Mouse (Mus musculus): ENCODE results near the gene Hagh. TPM values are rescaled to one million over a fixed set of nuclear protein-coding genes. Genes with fewer than 3 reads are reported as not detected.
A peak's percentile ranks its signal among the peaks of the same experiment; 100 is the strongest.

Hagh gene
- polyA plus RNA-seq, 1 experiment from 2014 or later: 117 TPM

GRCm38 (mm10) chr17:24903767-24904166 lies 63.8 kb downstream of the Hagh start:
- no peak overlapping the region for H3K4me3 ChIP-seq (replicated peaks)
- H3K9me3 ChIP-seq (replicated peaks): no peaks in the 10 kb centered on the region
- 0 out of 2 replicates have a peak overlapping the region, but pooled peaks have one; percentile 45 for H3K9ac ChIP-seq
- H3K4me2 ChIP-seq: peak overlapping the region; percentile 69
- peaks cover 100% of the 10 kb centered on the region for H3K36me3 ChIP-seq (replicated peaks)
- peak overlapping the region; percentile 98 for H3K27ac ChIP-seq (replicated peaks)
- WGBS (ENCODE audit: insufficient replicate concordance): 88% methylated on average over 9 of the region's 9 CpGs
- no peak for ATAC-seq (ENCODE audit: insufficient read depth)
- peaks cover 44% of the 10 kb centered on the region for H3K4me1 ChIP-seq (replicated peaks)
- no peaks in the 10 kb centered on the region for H3K27me3 ChIP-seq

GRCm38 (mm10) chr17:24907591-24907990 lies 67.6 kb downstream of the Hagh start:
- Histone ChIP-seq H3K9me3 (replicated peaks) (no peaks in the 10 kb centered on the region), H3K36me3 (replicated peaks) (peaks cover 100% of the 10 kb centered on the region), H3K27me3 (no peaks in the 10 kb centered on the region), H3K4me1 (replicated peaks) (peaks cover 21% of the 10 kb centered on the region), H3K4me3 (replicated peaks) (no peak overlapping the region), H3K4me2 (no peak overlapping the region), H3K27ac (replicated peaks) (0 out of 2 replicates have a peak overlapping the region, but pooled peaks have one; percentile 12), H3K9ac (no peak overlapping the region)
- ATAC-seq (ENCODE audit: insufficient read depth): no peak
- WGBS (ENCODE audit: insufficient replicate concordance): 90% methylated on average over 2 of the region's 2 CpGs

GRCm38 (mm10) chr17:24913984-24914383 lies 74.0 kb downstream of the Hagh start:
- peaks cover 99% of the 10 kb centered on the region for H3K36me3 ChIP-seq (replicated peaks)
- H3K4me1 ChIP-seq (replicated peaks): no peaks in the 10 kb centered on the region
- no peak for ATAC-seq (ENCODE audit: insufficient read depth)
- no peaks in the 10 kb centered on the region for H3K9me3 ChIP-seq (replicated peaks)
- H3K4me2 ChIP-seq: no peak overlapping the region
- H3K27ac ChIP-seq (replicated peaks): no peak overlapping the region
- no peak overlapping the region for H3K9ac ChIP-seq
- H3K27me3 ChIP-seq: no peaks in the 10 kb centered on the region
- no peak overlapping the region for H3K4me3 ChIP-seq (replicated peaks)

Other genes starting within 250 kb of the Hagh start
- 18.8 and 21.4 TPM in 2 replicates for gene Tsc2, start 207.5 kb upstream of the Hagh start, polyA plus RNA-seq (2015; fragmentation: Nextera tagmentation; extraction: Ambion mirVana)
- gene Nthl1, start 207.5 kb upstream of the Hagh start, polyA plus RNA-seq (2015; fragmentation: Nextera tagmentation; extraction: Ambion mirVana): 5.8 and 6.4 TPM in 2 replicates
- gene Slc9a3r2, start 189.8 kb upstream of the Hagh start, polyA plus RNA-seq (2015; fragmentation: Nextera tagmentation; extraction: Ambion mirVana): 10.8 and 13.8 TPM in 2 replicates
- 0.30 TPM in 1 of 2 replicates, not detected in the other for gene Npw, start 181.7 kb upstream of the Hagh start, polyA plus RNA-seq (2015; fragmentation: Nextera tagmentation; extraction: Ambion mirVana)
- 9.9 and 12.5 TPM in 2 replicates for gene Zfp598, start 170.5 kb upstream of the Hagh start, polyA plus RNA-seq (2015; fragmentation: Nextera tagmentation; extraction: Ambion mirVana)
- 0.07 and 0.16 TPM in 2 replicates for gene Syngr3, start 150.2 kb upstream of the Hagh start, polyA plus RNA-seq (2015; fragmentation: Nextera tagmentation; extraction: Ambion mirVana)
- gene Gfer, start 144.0 kb upstream of the Hagh start, polyA plus RNA-seq (2015; fragmentation: Nextera tagmentation; extraction: Ambion mirVana): 22.8 and 25.2 TPM in 2 replicates
- gene Noxo1, start 143.9 kb upstream of the Hagh start, polyA plus RNA-seq (2015; fragmentation: Nextera tagmentation; extraction: Ambion mirVana): 0.14 and 0.16 TPM in 2 replicates
- gene Tbl3, start 132.5 kb upstream of the Hagh start, polyA plus RNA-seq (2015; fragmentation: Nextera tagmentation; extraction: Ambion mirVana): 35.0 and 40.6 TPM in 2 replicates
- not detected in 2 replicates for gene Rnf151, start 122.1 kb upstream of the Hagh start, polyA plus RNA-seq (2015; fragmentation: Nextera tagmentation; extraction: Ambion mirVana)
- 1,043 and 1,068 TPM in 2 replicates for gene Rps2, start 122.0 kb upstream of the Hagh start, polyA plus RNA-seq (2015; fragmentation: Nextera tagmentation; extraction: Ambion mirVana)
- 160 and 162 TPM in 2 replicates for gene Ndufb10, start 115.7 kb upstream of the Hagh start, polyA plus RNA-seq (2015; fragmentation: Nextera tagmentation; extraction: Ambion mirVana)
- 0.09 and 0.15 TPM in 2 replicates for gene Rpl3l, start 112.3 kb upstream of the Hagh start, polyA plus RNA-seq (2015; fragmentation: Nextera tagmentation; extraction: Ambion mirVana)
- gene Msrb1, start 103.5 kb upstream of the Hagh start, polyA plus RNA-seq (2015; fragmentation: Nextera tagmentation; extraction: Ambion mirVana): 31.1 and 32.9 TPM in 2 replicates
- gene Hs3st6, start 87.2 kb upstream of the Hagh start, polyA plus RNA-seq (2015; fragmentation: Nextera tagmentation; extraction: Ambion mirVana): 0.07 TPM in 1 of 2 replicates, not detected in the other
- gene Meiob, start 35.9 kb upstream of the Hagh start, polyA plus RNA-seq (2015; fragmentation: Nextera tagmentation; extraction: Ambion mirVana): 0.35 and 0.54 TPM in 2 replicates
- gene Fahd1, start 10.2 kb downstream of the Hagh start, polyA plus RNA-seq (2015; fragmentation: Nextera tagmentation; extraction: Ambion mirVana): 41.1 and 44.2 TPM in 2 replicates
- gene Igfals, start 25.9 kb downstream of the Hagh start, polyA plus RNA-seq (2015; fragmentation: Nextera tagmentation; extraction: Ambion mirVana): 9.6 and 11.5 TPM in 2 replicates
- gene Nubp2, start 46.2 kb downstream of the Hagh start, polyA plus RNA-seq (2015; fragmentation: Nextera tagmentation; extraction: Ambion mirVana): 68.1 and 73.5 TPM in 2 replicates
- 45.2 and 48.4 TPM in 2 replicates for gene Spsb3, start 46.5 kb downstream of the Hagh start, polyA plus RNA-seq (2015; fragmentation: Nextera tagmentation; extraction: Ambion mirVana)
- gene Eme2, start 54.9 kb downstream of the Hagh start, polyA plus RNA-seq (2015; fragmentation: Nextera tagmentation; extraction: Ambion mirVana): 11.5 and 13.0 TPM in 2 replicates
- gene Mrps34, start 55.0 kb downstream of the Hagh start, polyA plus RNA-seq (2015; fragmentation: Nextera tagmentation; extraction: Ambion mirVana): 52.3 and 52.8 TPM in 2 replicates
- 53.4 and 60.1 TPM in 2 replicates for gene Nme3, start 56.4 kb downstream of the Hagh start, polyA plus RNA-seq (2015; fragmentation: Nextera tagmentation; extraction: Ambion mirVana)
- 8.3 and 10.0 TPM in 2 replicates for gene Mapk8ip3, start 96.8 kb downstream of the Hagh start, polyA plus RNA-seq (2015; fragmentation: Nextera tagmentation; extraction: Ambion mirVana)
- 60.0 and 62.4 TPM in 2 replicates for gene Jpt2, start 120.5 kb downstream of the Hagh start, polyA plus RNA-seq (2015; fragmentation: Nextera tagmentation; extraction: Ambion mirVana)
- 2.9 and 4.3 TPM in 2 replicates for gene Cramp1l, start 175.6 kb downstream of the Hagh start, polyA plus RNA-seq (2015; fragmentation: Nextera tagmentation; extraction: Ambion mirVana)
- gene Ift140, start 175.9 kb downstream of the Hagh start, polyA plus RNA-seq (2015; fragmentation: Nextera tagmentation; extraction: Ambion mirVana): 139 and 156 TPM in 2 replicates
- 5.6 and 6.5 TPM in 2 replicates for gene Tmem204, start 243.4 kb downstream of the Hagh start, polyA plus RNA-seq (2015; fragmentation: Nextera tagmentation; extraction: Ambion mirVana)